Mouse (Mus musculus): ENCODE results near the gene Slc7a8. TPM values are rescaled to one million over a fixed set of nuclear protein-coding genes. Genes with fewer than 3 reads are reported as not detected.

Slc7a8 gene
- polyA plus RNA-seq, 1 experiment from 2014 or later, result 5.0 TPM

DNA sequence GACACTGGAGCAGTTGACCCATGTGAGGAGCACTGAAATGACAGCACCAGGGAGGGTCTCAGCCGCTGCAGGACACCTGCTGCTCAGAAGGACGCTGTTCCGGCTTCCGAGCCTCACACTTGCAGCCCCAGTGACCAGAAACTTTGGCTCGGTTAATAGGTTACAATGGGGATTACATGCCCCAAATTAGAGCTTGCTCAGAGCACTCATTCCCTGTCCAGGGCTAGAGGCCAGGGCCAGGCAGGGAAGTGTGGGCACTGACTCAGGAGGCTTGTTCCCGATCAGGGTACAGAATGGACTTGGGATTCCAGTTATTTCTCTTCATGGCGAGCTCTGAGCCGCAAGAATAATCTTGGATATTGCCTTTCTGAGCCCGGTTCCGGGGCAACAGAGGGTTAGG is 44.1 kb downstream of the Slc7a8 start:
- H3K4me2 ChIP-seq (ENCODE audit: low read length), result no peak overlapping the region
- H3K27me3 ChIP-seq (ENCODE audit: control insufficient read depth, insufficient read depth, low read length), result no peaks in the 10 kb centered on the region
- H3K9ac ChIP-seq (ENCODE audit: low read length), result no peak overlapping the region
- WGBS, result 82% methylated on average over 10 of the region's 10 CpGs
- no peaks in the 10 kb centered on the region for H3K9me3 ChIP-seq (ENCODE audit: control insufficient read depth, low read length)
- H3K27ac ChIP-seq (replicated peaks in 1 of 2; ENCODE audit: control insufficient read depth in 1 of 2, insufficient read depth in 1 of 2, low read depth in 2 of 2, low read length in 2 of 2), result no peak overlapping the region
- no peaks in the 10 kb centered on the region for H3K36me3 ChIP-seq (ENCODE audit: control insufficient read depth, insufficient read depth, low read length)
- peaks cover 18% of the 10 kb centered on the region in 2 experiments for H3K4me1 ChIP-seq (ENCODE audit: control insufficient read depth in 2 of 2, insufficient read depth in 2 of 2, low read length in 2 of 2)
- no peak overlapping the region for H3K4me3 ChIP-seq (ENCODE audit: control insufficient read depth in 1 of 2, insufficient read depth in 1 of 2, low read depth in 1 of 2, low read length in 2 of 2)
- no peak for ATAC-seq (ENCODE audit: insufficient number of reproducible peaks, insufficient read depth, low FRiP score, low read depth)

DNA sequence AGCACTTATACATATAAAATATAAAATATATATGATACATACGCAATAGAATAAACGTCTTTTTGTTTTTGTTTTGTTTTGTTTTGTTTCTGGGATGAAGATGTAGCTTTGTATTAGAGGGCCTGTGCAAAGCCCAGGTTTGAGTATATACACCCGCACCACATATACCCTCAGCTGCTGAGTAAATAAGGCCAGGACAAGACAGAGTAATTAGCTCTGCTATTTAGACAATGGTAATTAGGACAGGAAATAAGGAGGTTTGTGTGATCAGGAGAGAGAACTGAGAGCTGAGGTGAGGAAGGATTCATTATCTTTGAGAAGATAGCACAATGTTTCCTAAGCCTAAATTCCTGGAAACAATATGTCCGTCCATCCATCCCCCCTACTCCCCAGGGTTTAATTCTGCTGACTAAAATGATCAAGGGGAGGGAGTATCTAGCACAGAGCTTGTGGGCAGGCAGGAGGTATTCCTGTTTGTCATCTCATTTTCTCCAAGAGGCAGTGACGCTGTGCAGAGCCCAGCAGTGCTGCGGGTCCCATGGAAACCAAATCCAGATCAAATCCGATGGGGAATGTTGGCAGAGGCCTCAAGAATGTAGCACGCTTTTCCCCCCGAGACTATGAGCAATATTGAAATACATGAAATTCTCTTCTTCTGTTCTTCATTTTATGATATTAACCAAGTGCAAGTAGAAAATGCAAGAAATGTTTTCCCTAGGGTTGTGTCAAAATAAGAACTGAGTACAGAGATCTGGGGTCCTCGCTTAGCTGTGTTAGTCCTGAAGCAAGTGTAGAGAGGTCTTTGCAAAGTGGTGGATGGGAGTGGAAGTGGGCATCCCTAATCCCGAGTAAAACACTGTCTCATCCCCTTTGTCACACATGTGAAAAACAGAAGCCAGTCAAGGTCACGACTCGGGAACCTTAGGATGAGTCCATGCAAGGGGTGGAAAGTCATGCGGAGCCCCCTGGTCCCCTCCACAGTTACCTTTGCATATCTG is 44.9 kb downstream of the Slc7a8 start:
- no peak overlapping the region for H3K4me2 ChIP-seq (ENCODE audit: low read length)
- H3K27me3 ChIP-seq (ENCODE audit: control insufficient read depth, insufficient read depth, low read length), result no peaks in the 10 kb centered on the region
- no peak overlapping the region for H3K9ac ChIP-seq (ENCODE audit: low read length)
- 44% methylated on average over 14 of the region's 14 CpGs for WGBS
- H3K4me1 ChIP-seq (ENCODE audit: control insufficient read depth in 2 of 2, insufficient read depth in 2 of 2, low read length in 2 of 2), result peaks cover 11 to 12% of the 10 kb centered on the region in 2 experiments
- H3K36me3 ChIP-seq (ENCODE audit: control insufficient read depth, insufficient read depth, low read length), result no peaks in the 10 kb centered on the region
- no peak for ATAC-seq (ENCODE audit: insufficient number of reproducible peaks, insufficient read depth, low FRiP score, low read depth)
- H3K4me3 ChIP-seq (ENCODE audit: control insufficient read depth in 1 of 2, insufficient read depth in 1 of 2, low read depth in 1 of 2, low read length in 2 of 2), result no peak overlapping the region
- no peak overlapping the region for H3K27ac ChIP-seq (replicated peaks in 1 of 2; ENCODE audit: control insufficient read depth in 1 of 2, insufficient read depth in 1 of 2, low read depth in 2 of 2, low read length in 2 of 2)
- no peaks in the 10 kb centered on the region for H3K9me3 ChIP-seq (ENCODE audit: control insufficient read depth, low read length)

DNA sequence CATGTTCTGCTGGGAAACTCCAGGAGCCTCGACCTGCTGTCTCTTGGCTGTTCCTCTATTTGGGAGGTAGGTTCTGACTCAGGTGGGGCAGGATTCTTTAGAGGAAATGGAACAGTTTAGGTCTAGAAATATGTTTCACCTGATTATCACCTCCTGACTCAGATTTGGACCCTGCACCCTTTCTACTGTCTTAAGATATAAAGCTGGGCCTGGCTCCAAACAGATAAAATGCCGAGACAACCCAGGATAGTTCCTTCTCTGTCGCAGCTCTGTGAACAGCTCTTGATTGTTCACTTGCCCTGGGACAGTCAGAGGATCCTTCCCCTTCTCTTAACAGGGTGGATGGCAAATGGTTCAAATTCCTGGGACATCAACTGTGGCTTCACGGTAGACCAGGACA is 46.5 kb downstream of the Slc7a8 start:
- ATAC-seq (ENCODE audit: insufficient number of reproducible peaks, insufficient read depth, low FRiP score, low read depth), result no peak
- H3K27me3 ChIP-seq (ENCODE audit: control insufficient read depth, insufficient read depth, low read length), result no peaks in the 10 kb centered on the region
- no peak overlapping the region for H3K4me3 ChIP-seq (ENCODE audit: control insufficient read depth in 1 of 2, insufficient read depth in 1 of 2, low read depth in 1 of 2, low read length in 2 of 2)
- no peak overlapping the region for H3K4me2 ChIP-seq (ENCODE audit: low read length)
- H3K36me3 ChIP-seq (ENCODE audit: control insufficient read depth, insufficient read depth, low read length), result no peaks in the 10 kb centered on the region
- WGBS, result 47% methylated on average over 4 of the region's 4 CpGs
- H3K9ac ChIP-seq (ENCODE audit: low read length), result no peak overlapping the region
- H3K4me1 ChIP-seq (ENCODE audit: control insufficient read depth in 2 of 2, insufficient read depth in 2 of 2, low read length in 2 of 2), result peaks cover 11% of the 10 kb centered on the region in 2 experiments
- no peaks in the 10 kb centered on the region for H3K9me3 ChIP-seq (ENCODE audit: control insufficient read depth, low read length)
- no peak overlapping the region for H3K27ac ChIP-seq (replicated peaks in 1 of 2; ENCODE audit: control insufficient read depth in 1 of 2, insufficient read depth in 1 of 2, low read depth in 2 of 2, low read length in 2 of 2)

DNA sequence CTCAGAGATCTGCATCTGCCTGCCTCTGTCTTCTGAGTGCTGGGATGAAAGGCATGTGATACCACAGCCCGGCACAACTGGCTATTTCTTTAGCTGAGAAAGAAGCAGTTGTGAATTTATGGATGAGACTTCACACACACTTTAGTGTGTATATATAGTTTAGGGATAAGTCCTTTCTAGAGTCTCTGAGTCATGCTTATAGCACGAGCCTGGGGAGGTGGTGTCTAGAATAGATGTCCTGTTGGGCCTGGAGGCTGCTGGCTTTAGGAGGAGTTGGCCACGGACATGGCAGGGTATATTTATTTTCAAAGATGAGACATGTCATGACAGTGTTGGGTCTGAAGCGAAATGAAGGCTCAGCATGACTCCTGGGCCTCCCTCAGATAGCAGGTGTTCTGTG is 47.7 kb downstream of the Slc7a8 start:
- no peak overlapping the region for H3K9ac ChIP-seq (ENCODE audit: low read length)
- no peaks in the 10 kb centered on the region for H3K27me3 ChIP-seq (ENCODE audit: control insufficient read depth, insufficient read depth, low read length)
- no peak overlapping the region for H3K4me2 ChIP-seq (ENCODE audit: low read length)
- 68% methylated on average over 4 of the region's 4 CpGs for WGBS
- H3K9me3 ChIP-seq (ENCODE audit: control insufficient read depth, low read length), result no peaks in the 10 kb centered on the region
- H3K36me3 ChIP-seq (ENCODE audit: control insufficient read depth, insufficient read depth, low read length), result no peaks in the 10 kb centered on the region
- H3K4me3 ChIP-seq (ENCODE audit: control insufficient read depth in 1 of 2, insufficient read depth in 1 of 2, low read depth in 1 of 2, low read length in 2 of 2), result no peak overlapping the region
- no peak overlapping the region for H3K27ac ChIP-seq (replicated peaks in 1 of 2; ENCODE audit: control insufficient read depth in 1 of 2, insufficient read depth in 1 of 2, low read depth in 2 of 2, low read length in 2 of 2)
- peaks cover 11% of the 10 kb centered on the region in 2 experiments for H3K4me1 ChIP-seq (ENCODE audit: control insufficient read depth in 2 of 2, insufficient read depth in 2 of 2, low read length in 2 of 2)
- ATAC-seq (ENCODE audit: insufficient number of reproducible peaks, insufficient read depth, low FRiP score, low read depth), result no peak

DNA sequence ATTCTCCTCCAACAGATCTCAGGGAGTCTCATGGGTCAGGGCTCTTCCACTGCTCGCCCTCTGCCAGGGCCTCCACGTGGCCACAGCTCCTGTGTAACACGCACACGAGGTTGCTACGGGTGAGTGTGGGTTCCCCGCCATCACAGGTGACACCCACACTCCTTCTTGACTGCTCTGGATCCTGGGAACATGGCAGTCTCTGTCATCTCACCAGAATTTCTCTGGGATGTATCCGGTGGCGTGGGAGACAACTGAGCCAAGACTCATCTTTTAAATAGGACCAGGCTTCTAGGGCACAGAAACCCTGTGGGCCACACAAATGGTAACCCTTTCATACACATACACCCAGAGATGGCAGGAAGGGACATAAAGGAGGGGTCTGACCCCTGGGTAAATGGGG is 49.5 kb downstream of the Slc7a8 start:
- no peak overlapping the region for H3K27ac ChIP-seq (replicated peaks in 1 of 2; ENCODE audit: control insufficient read depth in 1 of 2, insufficient read depth in 1 of 2, low read depth in 2 of 2, low read length in 2 of 2)
- H3K4me3 ChIP-seq (ENCODE audit: control insufficient read depth in 1 of 2, insufficient read depth in 1 of 2, low read depth in 1 of 2, low read length in 2 of 2), result no peak overlapping the region
- no peak overlapping the region for H3K9ac ChIP-seq (ENCODE audit: low read length)
- H3K4me2 ChIP-seq (ENCODE audit: low read length), result no peak overlapping the region
- no peaks in the 10 kb centered on the region for H3K36me3 ChIP-seq (ENCODE audit: control insufficient read depth, insufficient read depth, low read length)
- no peaks in the 10 kb centered on the region for H3K9me3 ChIP-seq (ENCODE audit: control insufficient read depth, low read length)
- H3K4me1 ChIP-seq (ENCODE audit: control insufficient read depth in 2 of 2, insufficient read depth in 2 of 2, low read length in 2 of 2), result peaks cover 7 to 11% of the 10 kb centered on the region in 2 experiments; a peak in 3 of 4 replicates
- ATAC-seq (ENCODE audit: insufficient number of reproducible peaks, insufficient read depth, low FRiP score, low read depth), result no peak
- 88% methylated on average over 8 of the region's 8 CpGs for whole genome bisulfite sequencing
- no peaks in the 10 kb centered on the region for H3K27me3 ChIP-seq (ENCODE audit: control insufficient read depth, insufficient read depth, low read length)

DNA sequence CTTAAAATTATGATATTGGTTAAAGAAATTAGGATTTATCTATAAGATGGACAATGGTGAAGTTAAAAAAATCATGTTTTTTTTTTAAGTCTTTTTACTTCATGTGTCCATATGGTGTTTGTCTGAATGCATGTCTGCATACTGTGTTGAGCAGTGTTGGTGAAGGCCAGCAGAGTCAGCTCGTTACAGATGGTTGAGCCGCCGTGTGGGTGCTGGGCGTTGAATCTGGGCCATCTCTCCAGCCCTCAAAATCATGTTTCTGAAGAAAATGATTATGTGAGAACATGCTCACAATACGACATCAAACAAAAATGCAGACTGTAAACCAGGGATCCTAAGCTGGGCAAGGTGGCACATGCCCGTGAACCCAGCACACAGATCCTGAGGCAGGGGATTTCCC is 51.4 kb downstream of the Slc7a8 start:
- Histone ChIP-seq H3K27ac (replicated peaks in 1 of 2; ENCODE audit: control insufficient read depth in 1 of 2, insufficient read depth in 1 of 2, low read depth in 2 of 2, low read length in 2 of 2) (no peak overlapping the region), H3K36me3 (ENCODE audit: control insufficient read depth, insufficient read depth, low read length) (no peaks in the 10 kb centered on the region), H3K4me2 (ENCODE audit: low read length) (no peak overlapping the region), H3K4me3 (ENCODE audit: control insufficient read depth in 1 of 2, insufficient read depth in 1 of 2, low read depth in 1 of 2, low read length in 2 of 2) (no peak overlapping the region), H3K27me3 (ENCODE audit: control insufficient read depth, insufficient read depth, low read length) (no peaks in the 10 kb centered on the region), H3K4me1 (ENCODE audit: control insufficient read depth in 2 of 2, insufficient read depth in 2 of 2, low read length in 2 of 2) (peaks cover under 1% of the 10 kb centered on the region in 2 experiments; a peak in 1 of 4 replicates), H3K9me3 (ENCODE audit: control insufficient read depth, low read length) (no peaks in the 10 kb centered on the region), H3K9ac (ENCODE audit: low read length) (no peak overlapping the region)
- WGBS, result 88% methylated on average over 6 of the region's 6 CpGs
- ATAC-seq (ENCODE audit: insufficient number of reproducible peaks, insufficient read depth, low FRiP score, low read depth), result no peak

DNA sequence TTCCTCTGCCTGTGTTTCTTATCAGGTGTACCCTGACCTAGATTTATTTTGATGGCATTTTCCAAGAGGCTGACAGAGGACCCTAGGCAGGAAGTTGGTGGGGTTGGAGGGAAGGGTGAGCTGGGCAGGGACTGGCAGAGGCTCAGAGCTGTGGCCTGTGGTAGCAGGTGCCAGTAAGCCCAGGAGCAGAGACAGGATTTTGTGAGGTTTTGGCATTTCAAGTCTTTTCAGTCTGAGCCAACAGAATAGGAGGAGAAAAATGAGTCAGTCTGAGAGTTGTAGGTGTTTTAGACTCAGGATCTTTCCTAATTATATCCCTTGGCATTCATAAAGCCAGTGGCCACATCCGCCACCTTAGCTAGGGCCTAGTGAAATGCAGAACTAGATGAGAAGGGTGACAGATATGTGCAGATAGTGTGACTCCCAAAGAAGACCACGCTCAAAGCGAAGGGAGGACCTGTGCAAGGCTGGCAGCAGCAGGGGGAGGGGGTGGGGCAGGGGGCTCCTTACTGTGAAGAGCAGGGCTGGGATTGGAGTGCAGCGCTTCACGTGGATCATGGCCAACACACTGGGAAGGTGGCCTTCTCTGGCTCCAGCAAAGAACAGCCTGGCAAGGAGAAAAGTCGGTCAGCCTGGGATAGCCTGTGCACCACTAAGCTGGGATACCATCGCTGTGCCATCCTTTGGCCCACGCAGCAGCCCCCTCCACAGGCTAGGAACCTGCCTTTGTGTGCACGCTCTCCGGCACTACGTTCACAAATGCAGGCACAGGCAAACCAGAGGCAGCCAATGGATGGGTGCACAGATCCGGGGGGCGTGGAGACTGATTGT is 52.7 kb downstream of the Slc7a8 start:
- H3K27me3 ChIP-seq (ENCODE audit: control insufficient read depth, insufficient read depth, low read length), result no peaks in the 10 kb centered on the region
- H3K9me3 ChIP-seq (ENCODE audit: control insufficient read depth, low read length), result no peaks in the 10 kb centered on the region
- 75% methylated on average over 13 of the region's 13 CpGs for WGBS
- no peak overlapping the region for H3K27ac ChIP-seq (replicated peaks in 1 of 2; ENCODE audit: control insufficient read depth in 1 of 2, insufficient read depth in 1 of 2, low read depth in 2 of 2, low read length in 2 of 2)
- no peak for ATAC-seq (ENCODE audit: insufficient number of reproducible peaks, insufficient read depth, low FRiP score, low read depth)
- H3K4me3 ChIP-seq (ENCODE audit: control insufficient read depth in 1 of 2, insufficient read depth in 1 of 2, low read depth in 1 of 2, low read length in 2 of 2), result no peak overlapping the region
- H3K4me1 ChIP-seq (ENCODE audit: control insufficient read depth in 2 of 2, insufficient read depth in 2 of 2, low read length in 2 of 2), result no peaks in the 10 kb centered on the region
- no peak overlapping the region for H3K9ac ChIP-seq (ENCODE audit: low read length)
- no peaks in the 10 kb centered on the region for H3K36me3 ChIP-seq (ENCODE audit: control insufficient read depth, insufficient read depth, low read length)
- no peak overlapping the region for H3K4me2 ChIP-seq (ENCODE audit: low read length)
